Mouse (Mus musculus): ENCODE measurements around the gene Gemin4. TPM values are rescaled to one million over a fixed set of nuclear protein-coding genes. Genes with fewer than 3 reads are reported as not detected.
A peak's percentile ranks its signal among the peaks of the same experiment; 100 is the strongest.

Gemin4 gene
- total and polyA plus RNA-seq, 3 experiments, result 17.8 to 95.7 (median 23.8) TPM

DNA sequence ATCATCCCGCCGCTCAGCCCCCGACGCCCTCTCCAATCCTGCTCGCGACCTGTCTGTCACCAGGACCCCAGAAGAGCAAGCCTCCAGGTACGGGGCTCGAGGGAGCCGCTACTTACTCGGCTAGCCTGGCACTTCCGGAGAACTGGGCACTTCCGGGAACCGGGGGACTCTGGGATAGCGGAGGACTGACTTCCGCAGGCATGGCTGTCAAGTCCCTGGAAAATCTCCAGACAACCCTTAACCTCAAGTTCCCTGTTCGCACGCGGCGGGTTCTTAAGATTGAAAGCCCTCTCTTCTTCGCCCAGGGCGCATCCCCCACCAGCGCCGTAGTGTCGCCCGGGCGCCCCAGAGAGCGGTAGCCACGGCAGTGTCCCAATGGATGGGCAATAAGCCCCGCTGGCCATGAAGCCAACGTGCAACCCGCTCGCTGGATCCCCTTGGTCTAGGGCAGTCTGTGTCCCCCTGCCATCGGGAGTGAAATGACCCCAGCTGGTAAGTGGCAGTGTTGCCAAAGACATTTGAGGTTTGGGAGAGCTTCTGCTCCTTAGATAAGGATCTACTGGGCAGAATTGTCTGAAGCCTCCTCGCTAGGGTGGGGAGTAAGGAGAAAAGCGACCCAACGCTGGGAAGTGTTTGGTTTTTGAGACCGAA, 37.8 kb downstream of the Gemin4 start, which contains the start of the genes Vps53 and Fam57a (continued):
- TF ChIP-seq MAFK (IDR thresholded peaks at IDR 0.05; ENCODE audit: borderline replicate concordance, low read depth, low read length), result no peak
- TF ChIP-seq JUND (IDR thresholded peaks at IDR 0.05; ENCODE audit: low read depth, low read length), result no peak
- TF ChIP-seq TAL1 (IDR thresholded peaks at IDR 0.05; ENCODE audit: low read length), result no peak
- TF ChIP-seq MYB (IDR thresholded peaks at IDR 0.05; ENCODE audit: low read depth, low read length), result no peak

DNA sequence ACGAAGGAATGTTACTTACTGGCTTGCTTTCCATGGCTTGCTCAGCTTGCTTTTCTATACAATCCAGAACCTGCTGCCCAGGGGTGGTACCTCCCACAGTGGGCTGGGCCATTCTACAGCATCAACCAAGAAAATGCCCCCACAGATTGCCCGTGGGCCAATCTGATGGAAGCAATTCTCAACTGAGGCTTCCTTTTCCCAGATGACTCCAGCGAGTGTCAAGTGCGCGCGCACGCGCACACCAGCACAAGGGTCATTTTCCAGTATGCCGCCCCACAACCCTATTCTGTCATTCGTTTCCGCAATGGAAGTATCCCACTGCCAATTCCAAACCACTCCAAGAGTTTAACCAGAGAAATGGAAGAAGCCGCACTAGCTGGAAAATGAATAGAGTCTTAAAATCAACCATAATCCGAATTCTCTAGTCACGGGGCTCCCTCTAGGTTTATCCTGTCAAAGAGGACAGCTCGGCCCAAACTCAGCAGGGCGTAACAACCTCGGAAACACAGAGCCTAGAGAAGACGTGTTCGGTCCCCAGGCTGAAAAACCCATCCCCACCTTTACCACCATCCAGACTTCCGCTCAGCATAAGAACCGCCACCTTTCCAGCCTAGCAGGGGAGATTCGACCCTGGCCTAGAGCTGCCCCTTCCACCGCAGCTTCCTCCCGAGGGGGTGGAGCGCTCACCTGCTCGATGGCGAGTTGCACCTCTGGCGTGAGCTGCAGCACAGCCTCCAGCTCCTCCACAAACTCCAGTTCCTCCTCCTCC, 38.6 kb downstream of the Gemin4 start:
- Histone ChIP-seq H3K27ac (ENCODE audit: control insufficient read depth, low read depth, low read length) (peak overlapping the region; percentile 63), H3K4me3 (ENCODE audit: control insufficient read depth in 1 of 2, insufficient read depth in 1 of 2, low read depth in 2 of 2, low read length in 2 of 2) (peak overlapping the region; percentile 76 to 78), H3K27me3 (ENCODE audit: control insufficient read depth in 1 of 2, insufficient read depth in 2 of 2, low read length in 2 of 2) (no peaks in the 10 kb centered on the region), H3K9me3 (replicated peaks; ENCODE audit: insufficient read depth, low read length) (no peaks in the 10 kb centered on the region), H3K4me1 (ENCODE audit: control insufficient read depth in 1 of 2, insufficient read depth in 2 of 2, low read length in 2 of 2) (peaks cover 5 to 6% of the 10 kb centered on the region in 2 experiments; a peak in 3 of 4 replicates), H3K36me3 (ENCODE audit: control insufficient read depth in 1 of 2, insufficient read depth in 2 of 2, low read length in 2 of 2) (peaks cover 1 to 13% of the 10 kb centered on the region in 2 experiments; a peak in 3 of 4 replicates), H3K9ac (ENCODE audit: control insufficient read depth, low read depth, low read length, poor library complexity, severe bottlenecking) (peak overlapping the region; percentile 85), H3K79me2 (ENCODE audit: control insufficient read depth, insufficient read depth, low read length, poor library complexity) (peaks cover 23% of the 10 kb centered on the region)
- peak; percentile 80 for TF ChIP-seq CHD1 (IDR thresholded peaks at IDR 0.05; ENCODE audit: low read depth, low read length)
- peak; percentile 12; the same call in 1 of the 2 replicates for TF ChIP-seq SMC3 (IDR thresholded peaks at IDR 0.05; ENCODE audit: low read depth, low read length)
- TF ChIP-seq NRF1 (IDR thresholded peaks at IDR 0.05; ENCODE audit: insufficient read depth, low read depth, low read length, poor library complexity, severe bottlenecking), result peak; percentile 82
- no peak for TF ChIP-seq ZMIZ1 (IDR thresholded peaks at IDR 0.05; ENCODE audit: low read depth, low read length)
- TF ChIP-seq TBP (IDR thresholded peaks at IDR 0.05; ENCODE audit: low read depth, low read length), result peak; percentile 61; the same call in 1 of the 2 replicates
- peak in 1 of 2 experiments; percentile 15; a peak in 1 of 4 replicates for TF ChIP-seq EP300 (IDR thresholded peaks at IDR 0.05; ENCODE audit: low read depth in 1 of 2, low read length in 2 of 2)
- TF ChIP-seq SIN3A (IDR thresholded peaks at IDR 0.05; ENCODE audit: low read length), result no peak
- TF ChIP-seq JUND (IDR thresholded peaks at IDR 0.05; ENCODE audit: low read depth, low read length), result no peak
- peak; percentile 83 for DNase-seq (ENCODE audit: low read depth, low spot score)

DNA sequence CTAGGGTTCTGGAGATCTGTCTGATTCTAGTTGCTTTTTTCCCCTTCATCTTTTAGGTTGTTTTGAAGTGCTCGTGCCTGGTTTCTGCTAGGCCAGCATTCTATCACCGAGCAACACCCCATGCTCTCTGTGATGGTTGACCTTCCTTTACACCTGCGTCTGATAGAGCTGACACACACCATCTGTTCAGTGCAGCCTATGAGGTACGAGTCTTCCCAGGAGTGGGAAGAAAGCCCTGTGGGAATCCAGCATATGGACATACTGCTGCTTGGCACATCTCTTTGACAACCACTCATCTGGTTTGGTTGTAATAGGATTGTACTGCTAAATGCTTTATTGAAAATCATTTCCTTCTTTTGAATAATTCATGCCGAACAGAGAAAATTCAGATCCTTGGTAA, 47.3 kb downstream of the Gemin4 start:
- no peak for DNase-seq (ENCODE audit: low read depth, low spot score)
- Histone ChIP-seq H3K4me3 (ENCODE audit: control insufficient read depth in 1 of 2, insufficient read depth in 1 of 2, low read depth in 2 of 2, low read length in 2 of 2) (no peak overlapping the region), H3K9me3 (replicated peaks; ENCODE audit: insufficient read depth, low read length) (no peaks in the 10 kb centered on the region), H3K79me2 (ENCODE audit: control insufficient read depth, insufficient read depth, low read length, poor library complexity) (no peaks in the 10 kb centered on the region), H3K36me3 (ENCODE audit: control insufficient read depth in 1 of 2, insufficient read depth in 2 of 2, low read length in 2 of 2) (peaks cover 3 to 6% of the 10 kb centered on the region in 2 experiments; a peak in 2 of 4 replicates), H3K9ac (ENCODE audit: control insufficient read depth, low read depth, low read length, poor library complexity, severe bottlenecking) (no peak overlapping the region), H3K27ac (ENCODE audit: control insufficient read depth, low read depth, low read length) (no peak overlapping the region), H3K4me1 (ENCODE audit: control insufficient read depth in 1 of 2, insufficient read depth in 2 of 2, low read length in 2 of 2) (peaks cover 0 to 6% of the 10 kb centered on the region in 2 experiments; a peak in 2 of 4 replicates), H3K27me3 (ENCODE audit: control insufficient read depth in 1 of 2, insufficient read depth in 2 of 2, low read length in 2 of 2) (no peaks in the 10 kb centered on the region)
- TF ChIP-seq ZMIZ1 (IDR thresholded peaks at IDR 0.05; ENCODE audit: low read depth, low read length) (no peak), POLR2AphosphoS5 (IDR thresholded peaks at IDR 0.05; ENCODE audit: borderline replicate concordance, low read depth, low read length) (no peak), SIN3A (IDR thresholded peaks at IDR 0.05; ENCODE audit: low read length) (no peak), ZNF384 (IDR thresholded peaks at IDR 0.05; ENCODE audit: low read depth, low read length) (no peak), EP300 (IDR thresholded peaks at IDR 0.05; ENCODE audit: low read depth in 1 of 2, low read length in 2 of 2) (no peak), MAX (IDR thresholded peaks at IDR 0.05; ENCODE audit: low read length) (no peak), ZC3H11A (IDR thresholded peaks at IDR 0.05; ENCODE audit: low read depth, low read length) (no peak), SMC3 (IDR thresholded peaks at IDR 0.05; ENCODE audit: low read depth, low read length) (no peak), GATA1 (IDR thresholded peaks at IDR 0.05; ENCODE audit: low read depth, low read length) (no peak), KAT2A (conservative IDR thresholded peaks at IDR 0.05; ENCODE audit: low read depth, low read length) (no peak)

All from MEL (cell line).